ENCODE assay signal across 24 mouse cellular contexts in genomic region chr15:5507545-5507913, GRCm38 (mm10).
DNase-seq lines count a peak whose midpoint lies in the region; ATAC-seq and TF ChIP-seq lines count a peak whose summit lies in the region.
"Had no signal": no experiment of that assay in that cellular context is flagged by ENCODE, and none has a peak within 500 bp of the region (broad histone marks: within the 10 kb centered on the region; RNA-seq: fewer than 3 reads in every experiment).

No protein-coding gene starts in this region.

- TF ChIP-seq CTCF in MEL (IDR thresholded peaks at IDR 0.05 in 2 of 3, conservative IDR thresholded peaks at IDR 0.05 in 1 of 3; ENCODE audit: control insufficient read depth in 1 of 3, insufficient read depth in 1 of 3, low read depth in 2 of 3, low read length in 3 of 3, poor library complexity in 1 of 3, severe bottlenecking in 1 of 3): no peak

- TF ChIP-seq EP300 in MEL (IDR thresholded peaks at IDR 0.05; ENCODE audit: low read depth in 1 of 2, low read length in 2 of 2): peak in 1 of 2 experiments; percentile 49; a peak in 1 of 4 replicates

- no peaks in the 10 kb centered on the region for H3K79me2 ChIP-seq in MEL (ENCODE audit: control insufficient read depth, insufficient read depth, low read length, poor library complexity)

- intact Hi-C loops in left cerebral cortex, postnatal 10 days (cut with DNase I): no loop called here

- peak; percentile 54 for DNase-seq in midbrain, embryonic 11.5 days (ENCODE audit: low spot score, missing footprints)
- DNase-seq in MEL (ENCODE audit: low read depth, low spot score): peak; percentile 31
- DNase-seq in left cerebral cortex, postnatal 10 days (ENCODE audit: extremely low spot score in 1 of 2, low spot score in 2 of 2): no peak
- DNase-seq in thymus, postnatal 0 days (ENCODE audit: low spot score): no peak
- no peak for DNase-seq in retina, embryonic 14.5 days (ENCODE audit: low spot score)
- DNase-seq: adrenal gland, postnatal 14 days; cerebellum, adult 18-20 months; cerebellum, adult 9-10 months; cerebellum, postnatal 14 days; gastrocnemius, postnatal 10 days; gastrocnemius, postnatal 36 days; heart, adult 2 months; heart, postnatal 14 days; heart, postnatal 4 days had no signal

- TF ChIP-seq RAD21 in MEL (IDR thresholded peaks at IDR 0.05; ENCODE audit: low read depth, low read length): no peak

- no peaks in the 10 kb centered on the region for H3K36me3 ChIP-seq in midbrain, embryonic 11.5 days (ENCODE audit: control insufficient read depth, insufficient read depth, low read length)
- H3K36me3 ChIP-seq in midbrain, embryonic 16.5 days (ENCODE audit: control insufficient read depth, insufficient read depth, low read length): no peaks in the 10 kb centered on the region
- peaks cover 0 to 15% of the 10 kb centered on the region in 2 experiments; a peak in 2 of 4 replicates for H3K36me3 ChIP-seq in MEL (ENCODE audit: control insufficient read depth in 1 of 2, insufficient read depth in 2 of 2, low read length in 2 of 2)
- no peaks in the 10 kb centered on the region for H3K36me3 ChIP-seq in intestine, embryonic 15.5 days
- H3K36me3 ChIP-seq: forebrain, embryonic 10.5 days; heart, embryonic 10.5 days; heart, embryonic 13.5 days had no signal

- no peak overlapping the region for H3K4me2 ChIP-seq in midbrain, embryonic 11.5 days
- no peak overlapping the region for H3K4me2 ChIP-seq in midbrain, embryonic 16.5 days (ENCODE audit: low read length)
- H3K4me2 ChIP-seq in intestine, embryonic 15.5 days (replicated peaks): no peak overlapping the region
- H3K4me2 ChIP-seq: forebrain, embryonic 13.5 days; heart, embryonic 13.5 days; hindbrain, embryonic 14.5 days had no signal

- no peak overlapping the region for H3K27ac ChIP-seq in midbrain, embryonic 11.5 days (ENCODE audit: low read depth, low read length)
- no peak overlapping the region for H3K27ac ChIP-seq in midbrain, embryonic 16.5 days (ENCODE audit: low read length)
- no peak overlapping the region for H3K27ac ChIP-seq in MEL (ENCODE audit: control insufficient read depth, low read depth, low read length)
- H3K27ac ChIP-seq in intestine, embryonic 15.5 days: no peak overlapping the region
- H3K27ac ChIP-seq: forebrain, embryonic 10.5 days; forebrain, embryonic 13.5 days; heart, adult 2 months; heart, embryonic 10.5 days; heart, embryonic 13.5 days; hindbrain, embryonic 14.5 days; hindbrain, postnatal 0 days had no signal

- no peaks in the 10 kb centered on the region for H3K9me3 ChIP-seq in midbrain, embryonic 11.5 days (ENCODE audit: control insufficient read depth, low read length)
- H3K9me3 ChIP-seq in midbrain, embryonic 16.5 days (replicated peaks; ENCODE audit: control insufficient read depth, low read length, poor library complexity, severe bottlenecking): no peaks in the 10 kb centered on the region
- H3K9me3 ChIP-seq in MEL (replicated peaks; ENCODE audit: insufficient read depth, low read length): no peaks in the 10 kb centered on the region
- H3K9me3 ChIP-seq in intestine, embryonic 15.5 days: no peaks in the 10 kb centered on the region
- H3K9me3 ChIP-seq: forebrain, embryonic 10.5 days; forebrain, embryonic 13.5 days; heart, embryonic 10.5 days; heart, embryonic 13.5 days had no signal

- no peak overlapping the region for H3K4me3 ChIP-seq in midbrain, embryonic 11.5 days (ENCODE audit: low read depth, low read length)
- H3K4me3 ChIP-seq in midbrain, embryonic 16.5 days (ENCODE audit: low read depth, low read length): no peak overlapping the region
- H3K4me3 ChIP-seq in MEL (ENCODE audit: control insufficient read depth in 1 of 2, insufficient read depth in 1 of 2, low read depth in 2 of 2, low read length in 2 of 2): no peak overlapping the region
- H3K4me3 ChIP-seq in intestine, embryonic 15.5 days (replicated peaks): no peak overlapping the region
- H3K4me3 ChIP-seq: forebrain, embryonic 10.5 days; forebrain, embryonic 13.5 days; heart, adult 2 months; heart, embryonic 10.5 days; heart, embryonic 13.5 days had no signal

- ATAC-seq in midbrain, embryonic 11.5 days (ENCODE audit: low FRiP score): no peak
- no peak for ATAC-seq in midbrain, embryonic 16.5 days
- ATAC-seq in intestine, embryonic 15.5 days: peak; percentile 56
- ATAC-seq: CD4-positive, CD25-positive, alpha-beta regulatory T cell, adult 4 months; forebrain, embryonic 13.5 days; forebrain, embryonic 16.5 days; hindbrain, postnatal 0 days had no signal

- TF ChIP-seq POLR2A in MEL (IDR thresholded peaks at IDR 0.05; ENCODE audit: control insufficient read depth in 1 of 2, insufficient read depth in 1 of 2, low read depth in 1 of 2, low read length in 2 of 2, poor library complexity in 1 of 2): no peak

- no peaks in the 10 kb centered on the region for H3K4me1 ChIP-seq in midbrain, embryonic 11.5 days (ENCODE audit: control insufficient read depth, insufficient read depth, low read length)
- no peaks in the 10 kb centered on the region for H3K4me1 ChIP-seq in midbrain, embryonic 16.5 days (ENCODE audit: control insufficient read depth, insufficient read depth, low read length)
- peaks cover 3 to 10% of the 10 kb centered on the region in 2 experiments for H3K4me1 ChIP-seq in MEL (ENCODE audit: control insufficient read depth in 1 of 2, insufficient read depth in 2 of 2, low read length in 2 of 2)
- H3K4me1 ChIP-seq in intestine, embryonic 15.5 days (replicated peaks): no peaks in the 10 kb centered on the region
- H3K4me1 ChIP-seq: forebrain, embryonic 10.5 days; forebrain, embryonic 13.5 days; heart, embryonic 10.5 days; heart, embryonic 13.5 days had no signal

- WGBS in midbrain, embryonic 11.5 days: 86% methylated on average over 3 of the region's 3 CpGs
- 88% methylated on average over 3 of the region's 3 CpGs for WGBS in midbrain, embryonic 16.5 days
- 69% methylated on average over 3 of the region's 3 CpGs for WGBS in intestine, embryonic 15.5 days

- H3K27me3 ChIP-seq in midbrain, embryonic 11.5 days (ENCODE audit: control insufficient read depth, insufficient read depth, low read length): no peaks in the 10 kb centered on the region
- no peaks in the 10 kb centered on the region for H3K27me3 ChIP-seq in midbrain, embryonic 16.5 days (ENCODE audit: control insufficient read depth, insufficient read depth, low read depth, low read length)
- no peaks in the 10 kb centered on the region for H3K27me3 ChIP-seq in MEL (ENCODE audit: control insufficient read depth in 1 of 2, insufficient read depth in 2 of 2, low read length in 2 of 2)
- no peaks in the 10 kb centered on the region for H3K27me3 ChIP-seq in intestine, embryonic 15.5 days (replicated peaks)
- H3K27me3 ChIP-seq: forebrain, embryonic 13.5 days; heart, embryonic 13.5 days had no signal

- H3K9ac ChIP-seq in midbrain, embryonic 11.5 days (ENCODE audit: low read length): no peak overlapping the region
- no peak overlapping the region for H3K9ac ChIP-seq in midbrain, embryonic 16.5 days (ENCODE audit: low read depth, low read length)
- H3K9ac ChIP-seq in MEL (ENCODE audit: control insufficient read depth, low read depth, low read length, poor library complexity, severe bottlenecking): no peak overlapping the region
- H3K9ac ChIP-seq in intestine, embryonic 15.5 days: no peak overlapping the region
- H3K9ac ChIP-seq: forebrain, embryonic 13.5 days; heart, embryonic 13.5 days; hindbrain, embryonic 14.5 days had no signal

TF ChIP-seq in MEL, 35 proteins besides CTCF, POLR2A, EP300 and RAD21:
- TF ChIP-seq USF2 (IDR thresholded peaks at IDR 0.05; ENCODE audit: borderline replicate concordance in 1 of 2, insufficient read depth in 1 of 2, low read depth in 1 of 2, low read length in 2 of 2): no peak
- peak; percentile 61 for TF ChIP-seq ETS1 (IDR thresholded peaks at IDR 0.05; ENCODE audit: low read depth, low read length)
- no peak for TF ChIP-seq NELFE (IDR thresholded peaks at IDR 0.05; ENCODE audit: low read depth, low read length)
- TF ChIP-seq MAFK (IDR thresholded peaks at IDR 0.05; ENCODE audit: borderline replicate concordance, low read depth, low read length): peak; percentile 37; the same call in 1 of the 2 replicates
- no peak for TF ChIP-seq NRF1 (IDR thresholded peaks at IDR 0.05; ENCODE audit: insufficient read depth, low read depth, low read length, poor library complexity, severe bottlenecking)
- no peak for TF ChIP-seq BHLHE40 (IDR thresholded peaks at IDR 0.05; ENCODE audit: borderline replicate concordance, low read depth, low read length)

Comparison
In these comparisons a context has a peak if more than half of its experiments do, and no peak if none do; other contexts are left out.
1. DNase-seq: peak in midbrain, embryonic 11.5 days (single experiment) and MEL (single experiment); none in left cerebral cortex, postnatal 10 days (0 of 2), thymus, postnatal 0 days (single experiment) and retina, embryonic 14.5 days (single experiment).